Mouse (Mus musculus): Measurements from ENCODE around the gene Kdm1b. TPM values are rescaled to one million over a fixed set of nuclear protein-coding genes. Genes with fewer than 3 reads are reported as not detected.

The Kdm1b gene
- polyA plus RNA-seq, 1 experiment from 2014 or later, result 23.9 TPM

DNA sequence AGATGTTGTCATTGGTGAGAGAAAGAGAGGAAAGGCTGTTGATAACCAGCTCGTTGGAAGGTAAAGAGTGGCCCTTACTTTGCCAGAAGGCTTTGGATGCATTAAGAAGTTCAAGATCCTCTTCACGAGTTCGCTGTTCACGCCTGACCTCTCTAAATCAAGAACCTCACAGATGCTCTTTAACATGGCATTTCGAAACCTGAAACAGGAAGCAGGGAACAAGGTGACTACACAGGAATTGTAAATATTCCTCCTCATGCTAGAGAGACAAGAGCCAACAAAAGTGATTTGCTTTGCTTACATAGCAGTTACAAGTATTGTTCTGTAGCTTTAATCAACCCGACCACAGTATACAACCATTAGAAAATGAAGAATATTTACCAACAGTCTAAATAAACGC, 56.0 kb downstream of the Kdm1b start:
- no peak overlapping the region for H3K4me3 ChIP-seq (replicated peaks)
- ATAC-seq (ENCODE audit: low FRiP score), result no peak
- no peak overlapping the region for H3K27ac ChIP-seq
- no peaks in the 10 kb centered on the region for H3K27me3 ChIP-seq
- WGBS, result 88% methylated on average over 7 of the region's 7 CpGs
- H3K9ac ChIP-seq, result no peak overlapping the region
- peaks cover 62% of the 10 kb centered on the region for H3K36me3 ChIP-seq (replicated peaks)
- peaks cover 14% of the 10 kb centered on the region for H3K4me1 ChIP-seq
- H3K9me3 ChIP-seq, result no peaks in the 10 kb centered on the region
- H3K4me2 ChIP-seq, result no peak overlapping the region

DNA sequence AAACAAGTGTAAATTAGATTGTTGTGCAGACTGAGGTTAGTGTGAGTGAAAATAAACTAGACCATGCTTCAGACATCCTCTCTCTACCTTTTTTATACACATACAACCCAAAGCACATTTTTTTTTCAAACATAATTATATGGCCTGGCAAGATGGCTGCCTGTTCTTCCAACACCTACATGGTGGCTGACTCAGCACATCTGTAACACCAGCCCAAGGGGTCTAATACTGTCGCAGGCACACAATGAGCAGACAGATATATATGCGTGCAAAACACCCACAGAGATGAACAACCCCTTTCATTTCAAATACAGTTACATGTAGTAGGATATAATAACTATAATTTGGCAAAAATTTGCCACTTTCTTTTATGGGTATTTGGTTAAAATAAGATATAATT, 57.3 kb downstream of the Kdm1b start:
- no peak for ATAC-seq (ENCODE audit: low FRiP score)
- peaks cover 16% of the 10 kb centered on the region for H3K4me1 ChIP-seq
- 88% methylated on average over 2 of the region's 2 CpGs for WGBS
- H3K9me3 ChIP-seq, result no peaks in the 10 kb centered on the region
- H3K4me3 ChIP-seq (replicated peaks), result no peak overlapping the region
- H3K27me3 ChIP-seq, result no peaks in the 10 kb centered on the region
- no peak overlapping the region for H3K9ac ChIP-seq
- H3K36me3 ChIP-seq (replicated peaks), result peaks cover 49% of the 10 kb centered on the region
- no peak overlapping the region for H3K27ac ChIP-seq
- H3K4me2 ChIP-seq, result no peak overlapping the region

DNA sequence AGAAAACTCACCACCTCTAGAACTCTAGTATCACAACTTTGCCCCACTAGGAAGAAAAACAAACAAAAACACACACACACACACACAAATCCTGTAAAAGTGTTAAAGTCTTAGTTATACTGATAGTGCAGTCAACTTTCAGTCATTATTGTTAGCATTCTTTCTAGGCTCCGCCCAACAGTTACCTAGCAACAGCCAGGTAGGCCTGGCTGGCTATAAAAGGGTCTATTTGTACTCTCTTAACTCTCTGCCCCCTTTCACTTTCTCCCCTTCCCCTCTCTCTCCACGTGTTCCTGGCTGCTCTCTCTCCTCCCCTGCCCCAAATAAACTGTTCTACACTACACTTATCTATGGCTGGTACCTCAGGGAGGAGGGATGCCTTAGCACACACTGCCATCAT, 60.8 kb downstream of the Kdm1b start:
- Histone ChIP-seq H3K9me3 (no peaks in the 10 kb centered on the region), H3K4me1 (peaks cover 26% of the 10 kb centered on the region), H3K36me3 (replicated peaks) (peaks cover 22% of the 10 kb centered on the region), H3K4me2 (peak overlapping the region; percentile 73), H3K27ac (no peak overlapping the region), H3K4me3 (replicated peaks) (peak overlapping the region; percentile 95), H3K27me3 (no peaks in the 10 kb centered on the region), H3K9ac (peak overlapping the region; percentile 55)
- 20% methylated on average over 2 of the region's 2 CpGs for WGBS
- no peak for ATAC-seq (ENCODE audit: low FRiP score)

DNA sequence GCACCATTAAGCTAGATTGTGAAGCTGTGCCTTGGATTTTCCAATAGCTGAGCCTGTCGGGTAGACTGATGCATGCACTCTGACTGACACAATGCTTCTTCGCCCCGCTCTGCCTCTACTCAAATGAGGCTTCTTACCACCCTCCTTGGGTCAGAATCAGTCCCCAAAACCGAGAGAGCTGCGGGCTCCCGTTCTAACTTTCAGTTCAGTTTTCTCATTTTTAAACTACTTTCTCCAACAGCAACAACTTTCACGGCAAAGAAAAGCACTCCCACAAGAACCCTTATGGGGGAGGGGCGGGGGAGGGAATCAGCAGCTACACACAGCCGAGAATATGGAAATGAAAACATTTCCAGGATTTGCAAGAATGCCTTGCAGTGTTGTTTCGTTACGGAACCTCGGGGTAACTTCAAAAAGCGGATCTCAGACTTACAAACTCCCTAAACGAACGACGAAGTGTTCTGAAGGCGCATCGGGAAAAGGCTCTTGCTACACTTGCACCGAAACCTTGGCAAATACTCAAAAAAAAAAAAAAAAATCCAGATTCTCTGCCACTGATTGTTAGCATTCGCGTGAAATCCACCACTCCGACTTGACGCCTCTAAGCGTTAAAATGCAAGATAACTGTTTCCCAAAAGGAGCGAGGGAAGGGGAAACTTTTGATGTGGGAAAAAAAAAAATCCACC, 61.7 kb downstream of the Kdm1b start:
- WGBS, result under 1% methylated on average over 25 of the region's 25 CpGs

DNA sequence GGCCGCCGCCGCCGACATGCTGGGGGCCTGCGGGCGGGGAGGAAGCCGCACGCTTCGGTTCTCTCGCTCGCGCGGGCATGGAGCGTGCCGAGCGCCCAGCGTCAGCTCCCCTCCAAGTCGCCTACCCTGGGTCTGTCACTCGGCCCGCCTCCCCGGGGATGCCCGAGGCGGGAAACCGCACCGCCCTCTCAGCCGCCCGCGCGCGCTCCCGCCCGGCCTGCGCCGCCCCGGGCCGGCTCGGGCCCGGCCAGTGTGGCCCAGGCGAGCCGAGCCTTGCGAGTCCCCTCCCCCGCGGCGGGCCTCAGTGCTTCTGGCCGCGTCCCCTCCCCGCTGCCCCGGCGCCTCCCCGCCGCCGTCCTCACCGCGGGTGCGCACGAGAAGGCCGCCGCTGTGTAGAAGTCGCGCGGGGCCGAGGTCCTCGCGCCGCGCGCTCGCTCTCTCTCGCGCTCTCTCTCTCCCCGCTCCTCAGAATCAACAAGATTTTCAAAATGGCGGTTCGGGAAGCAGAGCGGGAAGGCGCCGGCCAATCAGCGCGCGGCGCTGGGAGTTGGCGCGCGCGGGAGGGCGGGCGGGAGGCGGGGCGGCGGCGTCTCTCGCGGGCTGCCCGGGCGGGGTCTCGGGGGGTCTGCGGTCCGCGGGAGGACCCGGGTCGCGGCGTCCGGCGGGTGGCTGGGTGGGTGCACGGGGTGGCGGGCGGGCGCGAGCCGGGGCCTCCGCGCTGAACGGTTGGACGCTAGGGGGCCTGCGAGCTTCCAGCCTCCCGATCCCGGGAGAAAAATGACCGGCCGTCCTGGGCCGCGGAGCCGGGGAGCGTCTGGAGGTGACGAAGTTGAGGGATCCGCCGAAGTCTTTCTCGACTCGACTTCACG, 62.6 kb downstream of the Kdm1b start, which contains the start of gene Dek:
TSS of gene Dek (minus strand) at position 491 of the 869 bp plus-strand sequence.
- Histone ChIP-seq H3K36me3 (replicated peaks) (peaks cover 9% of the 10 kb centered on the region), H3K9me3 (no peaks in the 10 kb centered on the region), H3K4me2 (peak within 1 kb of the TSS; percentile 73), H3K9ac (peak within 1 kb of the TSS; percentile 97), H3K27me3 (no peaks in the 10 kb centered on the region), H3K27ac (peak within 1 kb of the TSS; percentile 100), H3K4me1 (peaks cover 26% of the 10 kb centered on the region), H3K4me3 (replicated peaks) (peak within 1 kb of the TSS; percentile 95)
- WGBS, result under 1% methylated on average over 99 of the region's 129 CpGs
- peak; percentile 93 for ATAC-seq (ENCODE audit: low FRiP score)

More for the DNA sequence above, 61.7 kb downstream of the Kdm1b start:
- peak overlapping the region; percentile 95 for H3K4me3 ChIP-seq (replicated peaks)
- peak overlapping the region; percentile 97 for H3K9ac ChIP-seq
- peak overlapping the region; percentile 100 for H3K27ac ChIP-seq
- no peaks in the 10 kb centered on the region for H3K27me3 ChIP-seq
- H3K9me3 ChIP-seq, result no peaks in the 10 kb centered on the region
- peaks cover 15% of the 10 kb centered on the region for H3K36me3 ChIP-seq (replicated peaks)
- peak overlapping the region; percentile 73 for H3K4me2 ChIP-seq
- no peak for ATAC-seq (ENCODE audit: low FRiP score)
- peaks cover 26% of the 10 kb centered on the region for H3K4me1 ChIP-seq

DNA sequence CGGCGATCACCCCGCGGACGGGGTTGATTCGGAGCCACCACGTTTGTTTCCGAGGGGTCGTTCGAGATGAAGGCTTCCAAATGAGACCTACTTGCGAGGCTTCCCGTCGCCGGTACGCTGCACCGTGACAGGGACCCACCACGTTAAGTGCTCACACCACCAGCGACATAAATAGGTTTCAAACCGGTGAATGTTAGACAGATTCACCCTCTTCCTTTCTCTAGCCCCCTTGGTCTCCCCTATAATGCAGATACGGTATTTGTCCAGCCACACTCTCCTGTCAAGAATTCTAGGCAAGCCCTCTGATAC, 63.2 kb downstream of the Kdm1b start:
- H3K4me3 ChIP-seq (replicated peaks), result peak overlapping the region; percentile 95
- WGBS, result under 1% methylated on average over 20 of the region's 20 CpGs
- H3K9ac ChIP-seq, result peak overlapping the region; percentile 97
- H3K36me3 ChIP-seq (replicated peaks), result 0 out of 2 replicates have a peak, but pooled peaks cover 4% of the 10 kb centered on the region
- H3K27me3 ChIP-seq, result no peaks in the 10 kb centered on the region
- peak; percentile 54 for ATAC-seq (ENCODE audit: low FRiP score)
- H3K4me2 ChIP-seq, result peak overlapping the region; percentile 73
- peaks cover 26% of the 10 kb centered on the region for H3K4me1 ChIP-seq
- peak overlapping the region; percentile 100 for H3K27ac ChIP-seq
- no peaks in the 10 kb centered on the region for H3K9me3 ChIP-seq

DNA sequence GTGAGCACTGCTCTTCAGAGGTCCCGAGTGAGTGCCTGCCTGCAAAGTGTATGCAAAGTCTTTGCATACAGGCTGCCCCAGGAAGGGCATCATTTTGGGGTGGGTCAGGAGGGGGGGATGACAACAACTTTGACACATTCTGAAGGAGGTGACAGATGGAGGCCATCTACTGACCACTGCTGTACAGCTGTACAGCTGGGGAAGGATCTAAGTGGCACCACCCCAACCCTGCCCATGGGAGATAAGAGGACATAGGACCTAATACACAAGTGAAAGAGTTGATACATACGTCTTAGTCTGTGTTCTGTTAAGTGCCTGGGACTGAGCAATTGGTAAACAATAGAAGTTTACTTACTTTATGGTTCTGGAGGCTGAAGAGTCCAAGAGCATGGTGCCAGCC, 65.9 kb downstream of the Kdm1b start:
- H3K4me1 ChIP-seq, result peaks cover 12% of the 10 kb centered on the region
- no peak overlapping the region for H3K4me2 ChIP-seq
- no peak overlapping the region for H3K27ac ChIP-seq
- WGBS, result 76% methylated on average over 2 of the region's 2 CpGs
- H3K27me3 ChIP-seq, result no peaks in the 10 kb centered on the region
- no peaks in the 10 kb centered on the region for H3K36me3 ChIP-seq (replicated peaks)
- no peak overlapping the region for H3K9ac ChIP-seq
- ATAC-seq (ENCODE audit: low FRiP score), result no peak
- H3K4me3 ChIP-seq (replicated peaks), result no peak overlapping the region
- H3K9me3 ChIP-seq, result no peaks in the 10 kb centered on the region

DNA sequence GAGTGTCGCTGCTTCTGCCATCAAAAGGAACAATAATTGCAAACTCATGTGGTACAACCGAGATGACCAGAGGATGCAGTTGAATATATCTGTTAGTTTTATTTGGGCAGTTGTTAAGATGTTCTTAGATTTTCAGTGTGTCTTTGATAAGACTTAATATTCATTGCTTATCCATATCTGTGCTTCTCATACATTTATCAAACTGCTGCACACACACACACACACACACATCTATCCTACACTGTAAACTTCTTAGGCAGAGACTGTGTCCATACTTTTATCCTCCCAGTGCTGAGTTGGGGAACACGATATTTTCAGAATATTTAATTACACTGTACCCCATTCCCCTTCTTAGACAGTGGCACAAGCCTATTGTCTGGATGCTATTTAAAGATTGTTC, 67.9 kb downstream of the Kdm1b start:
- no peak overlapping the region for H3K4me2 ChIP-seq
- no peaks in the 10 kb centered on the region for H3K36me3 ChIP-seq (replicated peaks)
- WGBS, result 82% methylated on average over 3 of the region's 3 CpGs
- no peaks in the 10 kb centered on the region for H3K9me3 ChIP-seq
- no peak for ATAC-seq (ENCODE audit: low FRiP score)
- H3K4me3 ChIP-seq (replicated peaks), result no peak overlapping the region
- no peak overlapping the region for H3K9ac ChIP-seq
- H3K27me3 ChIP-seq, result no peaks in the 10 kb centered on the region
- H3K27ac ChIP-seq, result no peak overlapping the region
- peaks cover 10% of the 10 kb centered on the region for H3K4me1 ChIP-seq

DNA sequence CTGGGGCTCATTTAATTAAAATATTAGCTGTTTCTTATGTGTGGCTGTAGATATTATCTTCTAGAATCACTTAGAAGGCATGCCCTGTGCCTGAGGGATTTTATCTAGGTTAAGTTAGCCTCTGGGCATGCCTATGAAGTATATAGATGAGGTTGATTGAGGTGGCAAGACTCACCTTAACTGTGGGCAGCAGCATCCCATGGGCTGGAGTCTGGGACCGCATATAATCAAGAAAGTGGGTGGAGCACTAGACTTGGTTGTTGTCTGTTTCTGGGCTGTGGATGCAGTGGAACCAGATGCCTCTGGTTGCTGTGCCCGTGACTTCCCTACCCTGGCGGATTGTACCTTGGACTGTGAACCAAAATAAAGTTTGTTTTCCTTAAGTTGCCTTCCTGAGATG, 68.8 kb downstream of the Kdm1b start:
- WGBS, result 86% methylated on average over 3 of the region's 3 CpGs
- H3K4me3 ChIP-seq (replicated peaks), result no peak overlapping the region

DNA sequence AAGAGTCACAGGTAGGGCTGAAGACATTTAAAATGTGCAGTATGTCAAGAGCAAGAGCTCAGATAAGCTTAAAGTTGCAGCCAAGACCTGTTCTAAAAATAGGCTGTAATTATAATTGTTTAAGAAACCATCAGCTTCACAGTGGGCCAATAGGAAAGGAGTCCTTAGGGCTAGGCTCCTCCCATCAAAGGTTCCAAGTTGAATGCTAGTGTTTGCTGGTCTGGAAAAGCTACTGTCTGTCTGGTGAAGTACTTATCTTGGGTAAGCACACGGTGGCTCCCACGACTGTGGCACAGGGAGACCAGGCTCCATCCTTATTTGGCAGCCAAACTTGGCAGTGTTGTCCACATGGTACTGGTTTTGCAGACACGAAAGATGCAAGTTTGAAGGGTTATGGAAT, 69.6 kb downstream of the Kdm1b start:
- 70% methylated on average over 3 of the region's 3 CpGs for whole genome bisulfite sequencing
- no peak for ATAC-seq (ENCODE audit: low FRiP score)
- Histone ChIP-seq H3K27ac (no peak overlapping the region), H3K4me1 (no peaks in the 10 kb centered on the region), H3K9ac (no peak overlapping the region), H3K4me3 (replicated peaks) (no peak overlapping the region), H3K4me2 (no peak overlapping the region), H3K9me3 (no peaks in the 10 kb centered on the region), H3K27me3 (no peaks in the 10 kb centered on the region), H3K36me3 (replicated peaks) (no peaks in the 10 kb centered on the region)

More for the DNA sequence above, 68.8 kb downstream of the Kdm1b start:
- no peak for ATAC-seq (ENCODE audit: low FRiP score)
- Histone ChIP-seq H3K9me3 (no peaks in the 10 kb centered on the region), H3K4me2 (no peak overlapping the region), H3K27me3 (no peaks in the 10 kb centered on the region), H3K27ac (no peak overlapping the region), H3K4me1 (peaks cover 5% of the 10 kb centered on the region), H3K36me3 (replicated peaks) (no peaks in the 10 kb centered on the region), H3K9ac (no peak overlapping the region)

DNA sequence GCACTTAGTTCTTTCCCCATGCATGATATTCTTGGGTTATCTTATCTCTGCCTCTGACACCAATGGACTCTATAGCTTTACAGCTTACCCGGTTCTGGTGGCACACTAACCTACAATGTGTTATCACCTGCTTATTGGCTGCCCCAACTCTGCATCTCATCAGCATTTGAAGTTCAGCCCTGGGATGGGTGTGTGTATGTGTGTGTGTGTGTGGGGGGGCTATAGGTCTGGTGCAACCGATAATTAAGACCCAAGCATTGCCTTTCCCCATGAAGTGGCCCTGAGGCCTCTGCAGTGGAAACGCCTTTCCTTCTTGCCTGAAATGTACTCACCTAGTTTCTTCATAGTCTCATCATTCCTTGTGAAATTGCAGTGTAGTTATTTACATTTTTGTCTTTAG, 72.7 kb downstream of the Kdm1b start:
- Histone ChIP-seq H3K36me3 (replicated peaks) (no peaks in the 10 kb centered on the region), H3K27ac (no peak overlapping the region), H3K4me3 (replicated peaks) (no peak overlapping the region), H3K9me3 (no peaks in the 10 kb centered on the region), H3K27me3 (peaks cover 12% of the 10 kb centered on the region; the same call in 1 of the 2 replicates), H3K9ac (no peak overlapping the region), H3K4me1 (no peaks in the 10 kb centered on the region), H3K4me2 (no peak overlapping the region)
- ATAC-seq (ENCODE audit: low FRiP score), result no peak
- WGBS, result 87% methylated on average over 3 of the region's 3 CpGs

DNA sequence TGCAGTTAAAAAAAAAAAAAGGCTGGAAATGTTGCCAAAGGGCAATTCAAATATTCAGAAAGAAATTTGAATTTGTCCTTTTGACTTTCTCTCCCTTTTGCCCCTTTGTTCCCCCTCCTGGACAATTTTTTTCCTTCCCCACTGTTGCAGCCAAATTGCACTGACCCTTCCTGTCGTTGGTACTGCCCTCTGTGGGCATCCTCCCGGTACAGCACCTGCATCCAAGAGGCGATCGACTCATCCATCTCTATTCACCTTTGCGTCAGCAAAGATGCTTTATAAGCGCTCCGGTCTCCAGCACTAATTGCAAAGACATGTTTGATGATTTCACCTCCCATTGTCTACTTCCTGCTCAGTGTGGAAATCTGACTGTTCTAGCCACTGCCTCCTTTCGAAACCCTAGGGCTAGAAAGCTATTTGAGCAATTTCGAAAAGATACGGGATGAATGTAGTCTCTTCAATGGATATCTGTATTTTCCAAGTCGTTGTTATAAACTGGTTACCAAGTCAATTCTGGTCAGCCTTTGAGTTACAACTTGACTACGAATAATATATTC, 78.1 kb downstream of the Kdm1b start:
- WGBS, result 33% methylated on average over 12 of the region's 12 CpGs

More for the DNA sequence above, 78.1 kb downstream of the Kdm1b start:
- ATAC-seq (ENCODE audit: low FRiP score), result no peak
- H3K4me1 ChIP-seq, result peaks cover 15% of the 10 kb centered on the region
- no peak overlapping the region for H3K4me3 ChIP-seq (replicated peaks)
- no peaks in the 10 kb centered on the region for H3K9me3 ChIP-seq
- no peaks in the 10 kb centered on the region for H3K36me3 ChIP-seq (replicated peaks)
- no peak overlapping the region for H3K9ac ChIP-seq
- no peak overlapping the region for H3K27ac ChIP-seq
- peak overlapping the region; percentile 98 for H3K4me2 ChIP-seq
- peaks cover 45% of the 10 kb centered on the region for H3K27me3 ChIP-seq
